Mouse (Mus musculus): ENCODE data around the gene 1190002N15Rik. TPM values are rescaled to one million over a fixed set of nuclear protein-coding genes. Genes with fewer than 3 reads are reported as not detected.

The 1190002N15Rik gene
- polyA plus RNA-seq (2014; fragmentation: Nextera tagmentation; extraction: Ambion mirVana), result 26.7 and 32.6 TPM in 2 replicates

GRCm38 (mm10) chr9:94537970-94538822 lies at the start of gene 1190002N15Rik:
TSS of gene 1190002N15Rik (minus strand) at chr9:94538081.
- DNase-seq (ENCODE audit: low spot score), result peak; percentile 98
- peak within 1 kb of the TSS; percentile 96 for H3K27ac ChIP-seq (replicated peaks; ENCODE audit: low read depth, low read length)
- H3K4me2 ChIP-seq (ENCODE audit: low read depth, low read length), result peak within 1 kb of the TSS; percentile 89
- H3K36me3 ChIP-seq (ENCODE audit: control insufficient read depth, insufficient read depth, low read length), result no peaks in the 10 kb centered on the region
- ATAC-seq (ENCODE audit: low read depth), result peak; percentile 93
- peak within 1 kb of the TSS; percentile 84 for H3K9ac ChIP-seq (ENCODE audit: low read depth, low read length)
- no peaks in the 10 kb centered on the region for H3K9me3 ChIP-seq (ENCODE audit: control insufficient read depth, low read length)
- H3K27me3 ChIP-seq (replicated peaks; ENCODE audit: control insufficient read depth, insufficient read depth, low read length), result no peaks in the 10 kb centered on the region
- peak within 1 kb of the TSS; percentile 67 for H3K4me3 ChIP-seq (ENCODE audit: low read depth, low read length)
- H3K4me1 ChIP-seq (ENCODE audit: control insufficient read depth, insufficient read depth, low read length), result peaks cover 18% of the 10 kb centered on the region
- 1% methylated on average over 11 of the region's 104 CpGs for WGBS

DNA sequence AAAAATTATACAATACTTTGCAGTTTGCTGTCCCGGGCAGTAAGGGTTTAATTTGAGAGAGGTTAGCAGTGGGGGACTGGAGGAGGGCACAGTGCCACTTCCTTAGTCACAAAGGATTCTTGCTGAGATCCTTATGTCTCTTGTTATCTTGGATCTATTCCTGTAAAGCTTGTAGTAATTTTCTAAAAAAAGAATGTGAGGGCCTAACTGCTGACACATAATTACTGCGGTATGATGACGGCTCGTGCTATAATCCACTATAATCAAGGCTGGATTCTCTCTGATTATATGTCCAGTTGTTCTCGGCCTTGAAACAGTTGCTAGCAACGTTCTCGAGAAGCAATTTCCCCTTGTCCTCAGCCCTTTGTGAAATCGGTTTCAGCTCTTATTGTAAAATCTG lies 44.4 kb upstream of the 1190002N15Rik start:
- no peaks in the 10 kb centered on the region for H3K27me3 ChIP-seq (replicated peaks; ENCODE audit: control insufficient read depth, insufficient read depth, low read length)
- ATAC-seq (ENCODE audit: low read depth), result 0 out of 2 replicates have a peak, but pooled peaks have one; percentile 41
- no peak overlapping the region for H3K4me2 ChIP-seq (ENCODE audit: low read depth, low read length)
- no peaks in the 10 kb centered on the region for H3K9me3 ChIP-seq (ENCODE audit: control insufficient read depth, low read length)
- H3K27ac ChIP-seq (replicated peaks; ENCODE audit: low read depth, low read length), result peak overlapping the region; percentile 61; the same call in 1 of the 2 replicates
- H3K4me1 ChIP-seq (ENCODE audit: control insufficient read depth, insufficient read depth, low read length), result peaks cover 4% of the 10 kb centered on the region; the same call in 1 of the 2 replicates
- peak; percentile 58 for DNase-seq (ENCODE audit: low spot score)
- no peak overlapping the region for H3K9ac ChIP-seq (ENCODE audit: low read depth, low read length)
- no peaks in the 10 kb centered on the region for H3K36me3 ChIP-seq (ENCODE audit: control insufficient read depth, insufficient read depth, low read length)
- H3K4me3 ChIP-seq (ENCODE audit: low read depth, low read length), result no peak overlapping the region
- 45% methylated on average over 8 of the region's 8 CpGs for WGBS

- Histone ChIP-seq H3K27ac (replicated peaks; ENCODE audit: low read depth, low read length) (no peak overlapping the region; the same call in 1 of the 2 replicates), H3K4me2 (ENCODE audit: low read depth, low read length) (no peak overlapping the region), H3K4me1 (ENCODE audit: control insufficient read depth, insufficient read depth, low read length) (peaks cover 4% of the 10 kb centered on the region; the same call in 1 of the 2 replicates), H3K27me3 (replicated peaks; ENCODE audit: control insufficient read depth, insufficient read depth, low read length) (no peaks in the 10 kb centered on the region), H3K9me3 (ENCODE audit: control insufficient read depth, low read length) (no peaks in the 10 kb centered on the region), H3K36me3 (ENCODE audit: control insufficient read depth, insufficient read depth, low read length) (no peaks in the 10 kb centered on the region), H3K9ac (ENCODE audit: low read depth, low read length) (no peak overlapping the region), H3K4me3 (ENCODE audit: low read depth, low read length) (no peak overlapping the region)
- WGBS, result 72% methylated on average over 4 of the region's 4 CpGs
- DNase-seq (ENCODE audit: low spot score) (no peak), ATAC-seq (ENCODE audit: low read depth) (no peak)
Observed at GRCm38 (mm10) chr9:94581661-94582060, 43.8 kb upstream of the 1190002N15Rik start.

- H3K9me3 ChIP-seq (ENCODE audit: control insufficient read depth, low read length), result no peaks in the 10 kb centered on the region
- no peak for ATAC-seq (ENCODE audit: low read depth)
- H3K4me3 ChIP-seq (ENCODE audit: low read depth, low read length), result no peak overlapping the region
- H3K27ac ChIP-seq (replicated peaks; ENCODE audit: low read depth, low read length), result no peak overlapping the region
- DNase-seq (ENCODE audit: low spot score), result no peak
- H3K27me3 ChIP-seq (replicated peaks; ENCODE audit: control insufficient read depth, insufficient read depth, low read length), result no peaks in the 10 kb centered on the region
- H3K36me3 ChIP-seq (ENCODE audit: control insufficient read depth, insufficient read depth, low read length), result no peaks in the 10 kb centered on the region
- no peak overlapping the region for H3K4me2 ChIP-seq (ENCODE audit: low read depth, low read length)
- H3K4me1 ChIP-seq (ENCODE audit: control insufficient read depth, insufficient read depth, low read length), result peaks cover 4% of the 10 kb centered on the region; the same call in 1 of the 2 replicates
- WGBS, result 81% methylated on average over 3 of the region's 3 CpGs
- no peak overlapping the region for H3K9ac ChIP-seq (ENCODE audit: low read depth, low read length)
Observed at GRCm38 (mm10) chr9:94580071-94580737, 42.3 kb upstream of the 1190002N15Rik start.

GRCm38 (mm10) chr9:94571802-94572201 lies 33.9 kb upstream of the 1190002N15Rik start:
- no peak for ATAC-seq (ENCODE audit: low read depth)
- WGBS, result 61% methylated on average over 1 of the region's 1 CpGs

GRCm38 (mm10) chr9:94568386-94568785 lies 30.5 kb upstream of the 1190002N15Rik start:
- no peak for DNase-seq (ENCODE audit: low spot score)
- no peak overlapping the region for H3K4me2 ChIP-seq (ENCODE audit: low read depth, low read length)
- no peak for ATAC-seq (ENCODE audit: low read depth)
- H3K27me3 ChIP-seq (replicated peaks; ENCODE audit: control insufficient read depth, insufficient read depth, low read length), result no peaks in the 10 kb centered on the region
- no peaks in the 10 kb centered on the region for H3K4me1 ChIP-seq (ENCODE audit: control insufficient read depth, insufficient read depth, low read length)
- H3K9ac ChIP-seq (ENCODE audit: low read depth, low read length), result no peak overlapping the region
- WGBS, result 75% methylated on average over 3 of the region's 3 CpGs
- H3K9me3 ChIP-seq (ENCODE audit: control insufficient read depth, low read length), result peaks cover 5% of the 10 kb centered on the region; the same call in 1 of the 2 replicates
- H3K36me3 ChIP-seq (ENCODE audit: control insufficient read depth, insufficient read depth, low read length), result no peaks in the 10 kb centered on the region
- H3K27ac ChIP-seq (replicated peaks; ENCODE audit: low read depth, low read length), result no peak overlapping the region
- no peak overlapping the region for H3K4me3 ChIP-seq (ENCODE audit: low read depth, low read length)

More at GRCm38 (mm10) chr9:94571802-94572201, 33.9 kb upstream of the 1190002N15Rik start:
- no peak overlapping the region for H3K4me2 ChIP-seq (ENCODE audit: low read depth, low read length)
- no peak for DNase-seq (ENCODE audit: low spot score)
- no peak overlapping the region for H3K27ac ChIP-seq (replicated peaks; ENCODE audit: low read depth, low read length)
- H3K27me3 ChIP-seq (replicated peaks; ENCODE audit: control insufficient read depth, insufficient read depth, low read length), result no peaks in the 10 kb centered on the region
- no peak overlapping the region for H3K4me3 ChIP-seq (ENCODE audit: low read depth, low read length)
- no peaks in the 10 kb centered on the region for H3K4me1 ChIP-seq (ENCODE audit: control insufficient read depth, insufficient read depth, low read length)
- no peaks in the 10 kb centered on the region for H3K36me3 ChIP-seq (ENCODE audit: control insufficient read depth, insufficient read depth, low read length)
- H3K9ac ChIP-seq (ENCODE audit: low read depth, low read length), result no peak overlapping the region
- peaks cover 11% of the 10 kb centered on the region for H3K9me3 ChIP-seq (ENCODE audit: control insufficient read depth, low read length)

- Histone ChIP-seq H3K36me3 (ENCODE audit: control insufficient read depth, insufficient read depth, low read length) (no peaks in the 10 kb centered on the region), H3K4me3 (ENCODE audit: low read depth, low read length) (no peak overlapping the region), H3K4me2 (ENCODE audit: low read depth, low read length) (no peak overlapping the region), H3K9me3 (ENCODE audit: control insufficient read depth, low read length) (no peaks in the 10 kb centered on the region; the same call in 1 of the 2 replicates), H3K9ac (ENCODE audit: low read depth, low read length) (no peak overlapping the region), H3K27me3 (replicated peaks; ENCODE audit: control insufficient read depth, insufficient read depth, low read length) (no peaks in the 10 kb centered on the region), H3K27ac (replicated peaks; ENCODE audit: low read depth, low read length) (no peak overlapping the region), H3K4me1 (ENCODE audit: control insufficient read depth, insufficient read depth, low read length) (no peaks in the 10 kb centered on the region)
- 79% methylated on average over 5 of the region's 5 CpGs for WGBS
- peak; percentile 70; the same call in 1 of the 2 replicates for ATAC-seq (ENCODE audit: low read depth)
- DNase-seq (ENCODE audit: low spot score), result peak; percentile 50
Observed at GRCm38 (mm10) chr9:94567722-94568314, 29.9 kb upstream of the 1190002N15Rik start.

GRCm38 (mm10) chr9:94556776-94557514 lies 19.1 kb upstream of the 1190002N15Rik start:
- ATAC-seq (ENCODE audit: low read depth), result no peak
- 73% methylated on average over 6 of the region's 6 CpGs for WGBS
- Histone ChIP-seq H3K9ac (ENCODE audit: low read depth, low read length) (no peak overlapping the region), H3K36me3 (ENCODE audit: control insufficient read depth, insufficient read depth, low read length) (no peaks in the 10 kb centered on the region), H3K4me2 (ENCODE audit: low read depth, low read length) (no peak overlapping the region), H3K27ac (replicated peaks; ENCODE audit: low read depth, low read length) (no peak overlapping the region), H3K4me3 (ENCODE audit: low read depth, low read length) (no peak overlapping the region), H3K9me3 (ENCODE audit: control insufficient read depth, low read length) (no peaks in the 10 kb centered on the region), H3K4me1 (ENCODE audit: control insufficient read depth, insufficient read depth, low read length) (no peaks in the 10 kb centered on the region), H3K27me3 (replicated peaks; ENCODE audit: control insufficient read depth, insufficient read depth, low read length) (no peaks in the 10 kb centered on the region)
- no peak for DNase-seq (ENCODE audit: low spot score)
